Mouse (Mus musculus) midbrain, postnatal 0 days (tissue): Measurements from ENCODE around the gene Mctp1. TPM values are rescaled to one million over a fixed set of nuclear protein-coding genes. Genes with fewer than 3 reads are reported as not detected.
"Not testable (repeated sequence)": the region's sequence is repeated elsewhere in the genome, so short reads cannot be mapped to it uniquely, and the experiment has no call there.

Experiments
- ATAC-seq: fragments of 200-750 bp; cut with Nextera tagmentation; 2 replicates; pipeline ENCODE4 v1.8.0; 2017; ENCODE audit warnings: moderate number of reproducible peaks, mild to moderate bottlenecking, moderate TSS enrichment, moderate library complexity; ENCODE audit not compliant: low FRiP score
- DNase-seq: peaks from one replicate; pipeline ENCODE4 v3.0.0-alpha.2; 2015; ENCODE audit warnings: low spot score
- H3K27ac ChIP-seq: fragments of 300-500 bp; sonication (generic); 2 replicates; pipeline ENCODE4 v1.5.1; 2014; ENCODE audit warnings: low read depth, mild to moderate bottlenecking, low read length, mixed read lengths
- H3K27me3 ChIP-seq: fragments of 300-500 bp; sonication (generic); 2 replicates; pipeline ENCODE4 v1.6.1; 2014; ENCODE audit warnings: low read length, control low read depth, mixed read lengths; ENCODE audit not compliant: insufficient read depth
- H3K36me3 ChIP-seq: fragments of 300-500 bp; sonication (generic); 2 replicates; pipeline ENCODE4 v1.6.1; 2014; ENCODE audit warnings: low read length, control low read depth, mixed read lengths; ENCODE audit not compliant: insufficient read depth
- H3K4me1 ChIP-seq: fragments of 300-500 bp; sonication (generic); 2 replicates; pipeline ENCODE4 v1.6.1; 2014; ENCODE audit warnings: mild to moderate bottlenecking, control low read depth, antibody characterized with exemption, low read length, mixed read lengths; ENCODE audit not compliant: insufficient read depth
- H3K4me2 ChIP-seq: fragments of 300-500 bp; sonication (generic); 2 replicates; pipeline ENCODE4 v1.6.1; 2014; ENCODE audit warnings: low read depth, mild to moderate bottlenecking, low read length, mixed read lengths; ENCODE audit not compliant: poor library complexity, severe bottlenecking
- H3K4me3 ChIP-seq: fragments of 300-500 bp; sonication (generic); 2 replicates; pipeline ENCODE4 v1.5.1; 2014; ENCODE audit warnings: low read depth, mild to moderate bottlenecking, low read length, moderate library complexity
- H3K9ac ChIP-seq: fragments of 300-500 bp; sonication (generic); replicated peaks from 2 replicates; pipeline ENCODE4 v1.6.1; 2014; ENCODE audit warnings: mild to moderate bottlenecking, low read length, moderate library complexity, mixed read lengths; ENCODE audit not compliant: poor library complexity, severe bottlenecking
- H3K9me3 ChIP-seq: fragments of 300-500 bp; sonication (generic); 2 replicates; pipeline ENCODE4 v1.6.1; 2016; ENCODE audit warnings: low read length, control low read depth
- CTCF ChIP-seq: IDR thresholded peaks from 2 replicates; pipeline ENCODE4 v1.5.1; 2016; ENCODE audit warnings: antibody characterized with exemption, mild to moderate bottlenecking
- WGBS: fragments of 180-500 bp; shearing (Covaris S2); extraction: QIAGEN DNeasy Blood & Tissue Kit; methylation state at CpG from one replicate; pipeline ENCODE4 v1.1.7; 2014; 5-methylcytosine and 5-hydroxymethylcytosine counted together
- polyA plus RNA-seq: library from polyadenylated mRNA; unstranded; fragments of >200 nt; fragmentation: Nextera tagmentation; extraction: Ambion mirVana; gene quantifications from 2 replicates; pipeline ENCODE4 v1.2.1, GENCODE M21; 2015
- total RNA-seq: library from RNA; depleted of rRNA; stranded (reverse); fragments of >200 nt; gene quantifications from 2 replicates; pipeline ENCODE4 v1.2.3, GENCODE M21; 2014

Mctp1 gene
- total and polyA plus RNA-seq, 2 experiments from 2014 or later: 3.9 to 7.0 TPM

GRCm38 (mm10) chr13:76436426-76436825 is 52.1 kb downstream of the Mctp1 start:
- Histone ChIP-seq H3K4me3 (no peak overlapping the region), H3K9me3 (no peaks in the 10 kb centered on the region), H3K9ac (no peak overlapping the region), H3K4me1 (no peaks in the 10 kb centered on the region), H3K27me3 (no peaks in the 10 kb centered on the region), H3K36me3 (no peaks in the 10 kb centered on the region), H3K27ac (no peak overlapping the region), H3K4me2 (no peak overlapping the region)
- DNase-seq (no peak), ATAC-seq (no peak)
- no peak for TF ChIP-seq CTCF

GRCm38 (mm10) chr13:76438765-76439164 is 54.4 kb downstream of the Mctp1 start:
- no peak overlapping the region for H3K4me2 ChIP-seq
- no peak overlapping the region for H3K27ac ChIP-seq
- no peak overlapping the region for H3K9ac ChIP-seq
- H3K4me1 ChIP-seq: no peaks in the 10 kb centered on the region
- no peak for DNase-seq
- H3K36me3 ChIP-seq: no peaks in the 10 kb centered on the region
- H3K4me3 ChIP-seq: no peak overlapping the region
- H3K9me3 ChIP-seq: no peaks in the 10 kb centered on the region
- no peak for ATAC-seq
- no peak for TF ChIP-seq CTCF
- no peaks in the 10 kb centered on the region for H3K27me3 ChIP-seq
- 94% methylated on average over 1 of the region's 1 CpGs for WGBS

- H3K9ac ChIP-seq: no peak overlapping the region
- H3K27me3 ChIP-seq: no peaks in the 10 kb centered on the region
- WGBS: 77% methylated on average over 1 of the region's 1 CpGs
- H3K4me2 ChIP-seq: no peak overlapping the region
- no peak overlapping the region for H3K4me3 ChIP-seq
- H3K4me1 ChIP-seq: no peaks in the 10 kb centered on the region
- no peaks in the 10 kb centered on the region for H3K36me3 ChIP-seq
- no peak overlapping the region for H3K27ac ChIP-seq
- no peak for TF ChIP-seq CTCF
- no peak for ATAC-seq
- H3K9me3 ChIP-seq: no peaks in the 10 kb centered on the region
- DNase-seq: no peak
These were observed 61.7 kb downstream of the Mctp1 start for GRCm38 (mm10) chr13:76446059-76446458.

- H3K27me3 ChIP-seq: no peaks in the 10 kb centered on the region
- no peaks in the 10 kb centered on the region for H3K4me1 ChIP-seq
- no peak for DNase-seq
- 71% methylated on average over 1 of the region's 1 CpGs for WGBS
- H3K9me3 ChIP-seq: no peaks in the 10 kb centered on the region
- ATAC-seq: no peak
- no peak overlapping the region for H3K9ac ChIP-seq
- no peak overlapping the region for H3K4me3 ChIP-seq
- no peak overlapping the region for H3K27ac ChIP-seq
- TF ChIP-seq CTCF: no peak
- H3K4me2 ChIP-seq: no peak overlapping the region
- no peaks in the 10 kb centered on the region for H3K36me3 ChIP-seq
These were observed 63.2 kb downstream of the Mctp1 start for GRCm38 (mm10) chr13:76447528-76447927.

GRCm38 (mm10) chr13:76451526-76451925 is 67.2 kb downstream of the Mctp1 start:
- not testable (repeated sequence) for H3K27me3 ChIP-seq, H3K4me1 ChIP-seq, H3K9me3 ChIP-seq, H3K4me2 ChIP-seq, H3K9ac ChIP-seq, DNase-seq, H3K36me3 ChIP-seq, ATAC-seq, H3K27ac ChIP-seq, H3K4me3 ChIP-seq
- 78% methylated on average over 3 of the region's 3 CpGs for WGBS

- ATAC-seq (no peak), DNase-seq (no peak)
- H3K4me2 ChIP-seq: no peak overlapping the region
- H3K27me3 ChIP-seq: no peaks in the 10 kb centered on the region
- H3K36me3 ChIP-seq: no peaks in the 10 kb centered on the region
- no peak for TF ChIP-seq CTCF
- H3K4me3 ChIP-seq: no peak overlapping the region
- H3K9ac ChIP-seq: no peak overlapping the region
- no peak overlapping the region for H3K27ac ChIP-seq
- H3K9me3 ChIP-seq: no peaks in the 10 kb centered on the region
- no peaks in the 10 kb centered on the region for H3K4me1 ChIP-seq
These were observed 97.3 kb downstream of the Mctp1 start for GRCm38 (mm10) chr13:76481601-76482000.

GRCm38 (mm10) chr13:76482998-76483397 is 98.7 kb downstream of the Mctp1 start:
- no peak for DNase-seq
- H3K4me1 ChIP-seq: no peaks in the 10 kb centered on the region
- H3K4me3 ChIP-seq: no peak overlapping the region
- WGBS: 73% methylated on average over 2 of the region's 2 CpGs
- no peak for ATAC-seq
- no peak for TF ChIP-seq CTCF
- no peak overlapping the region for H3K9ac ChIP-seq
- no peaks in the 10 kb centered on the region for H3K9me3 ChIP-seq
- no peaks in the 10 kb centered on the region for H3K27me3 ChIP-seq
- no peak overlapping the region for H3K27ac ChIP-seq
- no peaks in the 10 kb centered on the region for H3K36me3 ChIP-seq
- no peak overlapping the region for H3K4me2 ChIP-seq
